Mouse (Mus musculus) ES-E14 (cell line): ENCODE data around the gene Kcnmb2.

Experiments
- HCFC1 ChIP-seq: IDR thresholded peaks from 2 replicates; pipeline ENCODE4 v1.6.1; 2012; ENCODE audit warnings: low read length, inconsistent platforms, borderline replicate concordance; ENCODE audit not compliant: insufficient read depth
- MAFK ChIP-seq: IDR thresholded peaks from 2 replicates; pipeline ENCODE4 v1.6.1; 2014; ENCODE audit warnings: mild to moderate bottlenecking, low read depth, low read length, inconsistent platforms; ENCODE audit not compliant: insufficient read depth
- ZC3H11A ChIP-seq: IDR thresholded peaks from 2 replicates; pipeline ENCODE4 v1.6.1; 2012; ENCODE audit warnings: low read depth, mild to moderate bottlenecking, inconsistent platforms, low read length, borderline replicate concordance

DNA sequence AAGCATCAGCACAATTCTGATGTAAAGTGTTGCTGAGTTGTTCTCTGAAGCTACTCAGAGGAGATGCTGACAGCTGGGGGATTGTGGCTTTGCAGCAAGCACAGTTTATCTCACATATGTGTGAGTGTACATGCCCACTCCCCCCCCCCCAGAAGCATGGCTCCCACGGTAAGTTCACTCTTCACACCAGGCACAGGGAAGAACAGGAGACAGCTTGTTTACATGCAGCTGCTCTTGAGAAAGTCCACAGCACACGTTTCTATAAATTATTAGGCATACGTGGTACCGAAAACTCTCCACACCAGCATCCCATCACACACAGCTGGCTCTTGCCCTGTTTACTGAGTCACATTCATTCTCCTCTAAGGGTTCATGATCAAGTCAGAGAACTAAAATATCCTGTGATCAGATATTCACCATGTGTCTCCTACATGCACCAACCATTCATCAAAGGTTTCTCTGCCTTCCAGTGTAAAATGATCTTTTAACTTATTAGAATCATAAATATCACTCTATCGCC is 89.3 kb downstream of the Kcnmb2 start:
- TF ChIP-seq HCFC1 (no peak), ZC3H11A (no peak), MAFK (no peak)
